Mouse (Mus musculus): ENCODE measurements at regions not wholly inside any gene's neighbourhood (a gene's known extent, or its start where the extent isn't known, plus 50 kb on each side); places are given as distances from the start of the nearest gene placed in this dataset.

DNA sequence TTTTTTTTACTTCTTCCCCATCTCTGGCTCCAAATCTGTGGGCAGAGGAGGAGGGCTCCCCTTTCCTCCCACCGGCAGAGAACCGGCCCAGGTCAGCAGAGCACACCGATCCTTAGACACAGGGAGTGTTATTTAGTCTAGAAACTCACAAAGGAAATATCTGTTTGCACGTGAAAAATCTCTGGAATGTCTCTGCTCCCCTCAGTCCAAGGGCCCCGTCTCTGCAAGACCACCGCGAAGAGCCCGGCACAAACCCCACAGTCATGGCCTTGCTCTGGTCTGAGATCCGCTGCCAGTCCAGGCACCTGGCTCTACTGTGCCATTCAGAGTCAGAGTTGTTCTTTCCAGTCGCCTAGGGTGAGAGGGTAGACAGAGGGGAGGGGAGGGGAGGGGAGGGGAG, 69.7 kb upstream of the Slc25a33 start:
- TF ChIP-seq CTCF (IDR thresholded peaks at IDR 0.05; ENCODE audit: insufficient read depth, low read depth, low read length) (no peak), POLR2A (IDR thresholded peaks at IDR 0.05; ENCODE audit: insufficient read depth, low read depth, low read length) (no peak)

Data from olfactory bulb, adult 2 months (tissue).